Mouse (Mus musculus): ENCODE measurements around the gene Gm10142. TPM values are rescaled to one million over a fixed set of nuclear protein-coding genes. Genes with fewer than 3 reads are reported as not detected.
"Not testable (repeated sequence)": the region's sequence is repeated elsewhere in the genome, so short reads cannot be mapped to it uniquely, and the experiment has no call there.

Gm10142 gene
- total RNA-seq, 2 experiments from 2014 or later = not detected

DNA sequence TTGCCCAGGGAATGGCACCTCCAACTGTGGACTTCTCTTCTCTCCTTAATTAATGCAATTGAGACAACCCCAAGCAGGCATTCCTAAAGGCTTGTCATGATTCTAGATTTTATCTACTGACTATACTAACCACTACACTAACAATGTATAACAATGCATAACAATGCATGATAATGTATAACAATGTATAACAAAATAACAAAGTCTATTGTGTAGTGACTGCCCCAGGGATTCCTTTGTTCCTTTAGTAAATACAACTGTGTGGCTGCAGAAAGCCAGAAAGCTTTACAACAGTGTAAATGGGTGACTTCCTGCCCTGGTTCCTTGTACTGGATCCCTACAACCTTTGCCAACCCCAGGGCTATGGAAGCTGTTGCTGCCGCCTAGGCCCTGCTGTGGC lies 20.3 kb downstream of the Gm10142 start:
- no peak for DNase-seq (ENCODE audit: low spot score in 2 of 2)

DNA sequence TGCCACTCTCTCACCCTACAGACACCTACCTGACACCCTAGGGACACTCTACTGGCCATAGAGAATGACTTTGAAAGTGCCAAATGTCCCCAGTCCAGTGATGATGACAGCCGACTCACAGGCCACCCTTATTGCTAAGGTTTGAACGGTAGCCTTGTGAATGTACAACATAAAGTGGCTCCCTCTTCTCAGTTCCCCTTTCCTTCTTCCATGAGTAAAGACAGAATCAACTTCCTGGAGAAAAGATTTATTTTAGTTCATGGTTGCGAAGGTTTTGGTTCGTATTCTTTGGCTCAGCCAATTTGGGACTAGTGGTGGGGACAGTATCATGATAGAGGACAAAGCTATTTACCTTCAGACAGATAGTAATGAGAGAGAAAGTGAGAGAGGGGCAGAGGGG lies 23.3 kb downstream of the Gm10142 start:
- no peak for DNase-seq (ENCODE audit: low spot score in 2 of 2)

DNA sequence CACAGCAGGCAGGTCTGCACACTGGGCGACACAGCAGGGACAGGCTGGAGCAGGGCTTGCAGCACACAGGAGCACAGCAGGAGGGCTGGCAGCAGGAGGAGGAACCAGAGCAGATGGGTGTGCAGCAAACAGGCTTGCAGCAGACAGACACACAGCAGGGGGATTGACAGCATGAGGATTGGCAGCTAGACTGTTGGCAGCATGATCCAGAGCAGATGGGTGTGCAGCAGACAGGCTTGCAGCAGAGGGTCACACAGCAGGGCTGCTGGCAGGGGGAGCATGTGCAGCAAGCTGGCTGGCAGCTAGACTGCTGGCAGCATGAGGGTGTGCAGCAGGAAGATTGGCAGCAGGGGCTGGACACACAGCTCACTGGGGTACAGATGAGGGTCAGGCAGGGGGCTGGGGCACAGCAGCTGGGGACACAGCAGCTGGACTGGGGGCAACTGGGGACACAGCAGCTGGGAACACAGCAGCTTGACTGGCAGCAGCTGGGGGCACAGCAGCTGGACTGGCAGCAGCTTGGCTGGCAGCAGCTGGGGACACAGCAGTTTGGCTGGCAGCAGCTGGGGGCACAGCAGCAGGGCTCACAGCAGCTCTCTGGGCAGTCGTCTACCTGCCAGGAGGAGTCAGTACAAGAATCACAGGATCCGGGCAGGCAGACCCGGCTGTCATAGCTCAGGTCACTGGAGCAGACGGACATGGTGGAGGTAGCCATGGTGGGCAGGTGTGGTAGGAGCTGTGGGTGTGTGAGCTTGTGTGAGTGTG lies 26.5 kb downstream of the Gm10142 start, which contains the start of gene Gm18596:
Gene Gm18596, minus strand, starts transcription at position 715 of the 765 bp plus-strand sequence.
- peak in 1 of 2 experiments; percentile 16 for DNase-seq (ENCODE audit: low spot score in 2 of 2)

DNA sequence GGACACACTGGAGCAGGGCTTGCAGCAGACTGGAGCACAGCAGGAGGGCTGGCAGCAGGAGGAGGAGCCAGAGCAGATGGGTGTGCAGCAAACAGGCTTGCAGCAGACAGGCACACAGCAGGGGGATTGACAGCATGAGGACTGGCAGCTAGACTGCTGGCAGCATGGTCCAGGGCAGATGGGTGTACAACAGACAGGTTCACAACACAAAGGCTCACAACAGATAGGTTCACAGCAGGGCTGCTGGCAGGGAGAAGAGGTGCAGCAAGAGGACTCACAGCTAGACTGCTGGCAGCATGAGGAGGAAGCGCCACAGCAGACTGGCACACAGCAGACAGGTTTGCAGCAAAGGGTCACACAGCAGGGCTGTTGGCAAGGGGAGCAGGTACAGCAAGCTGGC lies 35.1 kb downstream of the Gm10142 start:
- not testable (repeated sequence) for DNase-seq (ENCODE audit: low spot score in 2 of 2)

DNA sequence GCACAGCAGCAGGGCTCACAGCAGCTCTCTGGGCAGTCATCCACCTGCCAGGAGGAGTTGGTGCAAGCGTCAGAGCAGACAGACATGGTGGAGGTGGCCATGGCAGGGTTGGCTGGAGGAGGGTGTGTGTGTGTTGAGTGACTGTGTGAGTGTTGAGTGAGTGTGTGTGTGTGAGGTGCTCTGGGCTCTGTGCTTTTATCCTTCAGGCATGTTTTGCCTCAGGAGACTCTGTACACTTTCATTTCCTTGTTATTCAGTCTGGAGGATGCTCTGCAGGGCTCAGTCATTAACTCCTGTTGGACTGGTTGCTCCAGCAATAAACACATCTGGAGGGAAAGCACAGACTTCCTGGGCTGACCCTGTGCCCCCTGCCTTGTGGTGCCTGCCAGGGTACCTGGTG lies 35.6 kb downstream of the Gm10142 start, which contains the start of gene Gm9736:
Gene Gm9736, minus strand, starts transcription at position 101 of the 400 bp plus-strand sequence.
- DNase-seq (ENCODE audit: low spot score in 2 of 2) = not testable (repeated sequence)

DNA sequence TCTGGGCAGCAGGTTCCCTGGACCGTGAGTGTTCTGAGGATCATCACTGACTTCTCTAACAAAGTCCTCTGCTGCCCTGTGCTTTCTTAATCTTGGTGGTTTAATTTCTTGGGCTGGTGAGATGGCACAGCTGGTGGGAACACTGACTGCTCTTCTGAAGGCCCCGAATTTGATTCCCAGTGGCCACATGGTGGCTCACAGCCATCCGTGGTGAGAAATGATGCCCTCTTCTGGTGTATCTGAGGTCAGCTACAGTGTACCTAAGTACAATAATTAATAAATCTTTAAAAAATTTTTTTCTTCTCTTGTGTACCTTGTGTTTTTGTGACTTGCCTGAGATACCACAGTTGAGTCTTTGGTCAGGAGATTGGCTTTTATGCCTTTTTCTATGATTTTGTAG lies 36.7 kb downstream of the Gm10142 start:
- not testable (repeated sequence) for DNase-seq (ENCODE audit: low spot score in 2 of 2)

DNA sequence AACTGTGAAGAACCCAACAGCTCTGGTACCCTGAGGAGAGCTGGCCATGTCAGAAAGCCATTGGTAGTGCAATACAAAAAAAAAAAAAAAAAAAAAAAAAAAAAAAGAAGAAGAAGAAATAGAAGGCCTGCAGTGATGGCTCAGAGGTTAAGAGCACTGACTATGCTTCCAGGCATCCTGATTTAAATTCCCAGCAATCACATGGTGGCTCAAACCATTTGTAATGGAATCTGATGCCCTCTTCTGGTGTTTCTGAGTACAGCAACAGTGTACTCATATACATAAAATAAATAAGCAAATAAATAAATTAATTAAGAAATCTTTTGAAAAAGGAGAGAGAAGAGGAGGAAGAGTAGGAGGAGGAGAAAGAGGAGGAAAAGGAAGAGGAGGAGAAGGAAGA lies 37.8 kb downstream of the Gm10142 start:
- DNase-seq (ENCODE audit: low spot score in 2 of 2) = no peak

DNA sequence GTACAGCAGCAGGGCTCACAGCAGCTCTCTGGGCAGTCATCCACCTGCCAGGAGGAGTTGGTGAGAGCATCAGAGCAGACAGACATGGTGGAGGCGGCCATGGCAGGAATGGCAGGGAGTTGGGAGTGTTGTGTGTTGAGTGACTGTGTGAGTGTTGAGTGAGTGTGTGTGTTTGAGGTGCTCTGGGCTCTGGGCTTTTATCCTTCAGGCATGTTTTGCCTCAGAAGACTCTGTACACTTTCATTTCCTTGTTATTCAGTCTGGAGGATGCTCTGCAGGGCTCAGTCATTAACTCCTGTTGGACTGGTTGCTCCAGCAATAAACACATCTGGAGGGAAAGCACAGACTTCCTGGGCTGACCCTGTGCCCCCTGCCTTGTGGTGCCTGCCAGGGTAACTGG lies 44.0 kb downstream of the Gm10142 start, which contains the start of gene Gm3233:
Gene Gm3233, minus strand, starts transcription at position 101 of the 400 bp plus-strand sequence.
- not testable (repeated sequence) for DNase-seq (ENCODE audit: low spot score in 2 of 2)

Other genes with a start within 250 kb of the Gm10142 start
- 10 to 100 TPM; 37.6 to 40.5 TPM for gene Fam207a, start 200.0 kb upstream of the Gm10142 start, total RNA-seq (2021)
- 1 to 10 TPM; 3.6 to 4.5 TPM for gene Itgb2, start 185.6 kb upstream of the Gm10142 start, total RNA-seq (2021)
- 10 to 100 TPM; 69.2 to 78.2 TPM for gene Pttg1ip, start 134.1 kb upstream of the Gm10142 start, total RNA-seq (2021)
- gene Sumo3, start 109.7 kb upstream of the Gm10142 start, total RNA-seq (2021) = 100 to 1,000 TPM; 144 to 147 TPM
- gene Gm49325, start 109.6 kb upstream of the Gm10142 start, total RNA-seq (2021) = 10 to 100 TPM; 31.6 to 32.6 TPM
- gene Ube2g2, start 93.5 kb upstream of the Gm10142 start, total RNA-seq (2021) = 10 to 100 TPM; 84.7 to 86.9 TPM
- gene Tspear, start 29.2 kb upstream of the Gm10142 start, total RNA-seq (2021) = under 1 TPM in 1 of 2 experiments, not detected in 1; 0.20 TPM
- not detected for gene Gm19402, start 25.1 kb upstream of the Gm10142 start, total RNA-seq (2021)
- gene Gm9508, start 18.6 kb upstream of the Gm10142 start, total RNA-seq (2021) = not detected
- not detected for gene Gm10272, start 9.2 kb upstream of the Gm10142 start, total RNA-seq (2021)
- not detected for gene Gm10024, start 4.3 kb upstream of the Gm10142 start, total RNA-seq (2021)
- not detected for gene Krtap12-1, start 4.8 kb downstream of the Gm10142 start, total RNA-seq (2021)
- not detected for gene Gm10100, start 10.7 kb downstream of the Gm10142 start, total RNA-seq (2021)
- gene Gm18596, start 26.8 kb downstream of the Gm10142 start, total RNA-seq (2021) = not detected
- not detected for gene Gm9736, start 35.5 kb downstream of the Gm10142 start, total RNA-seq (2021)
- not detected for gene Gm3233, start 43.9 kb downstream of the Gm10142 start, total RNA-seq (2021)
- gene Gm3238, start 55.5 kb downstream of the Gm10142 start, total RNA-seq (2021) = not detected
- gene Gm7138, start 61.1 kb downstream of the Gm10142 start, total RNA-seq (2021) = not detected
- gene Gm3250, start 66.7 kb downstream of the Gm10142 start, total RNA-seq (2021) = not detected
- not detected for gene Gm7137, start 72.4 kb downstream of the Gm10142 start, total RNA-seq (2021)
- not detected for gene Gm9639, start 79.3 kb downstream of the Gm10142 start, total RNA-seq (2021)
- gene Gm19668, start 83.3 kb downstream of the Gm10142 start, total RNA-seq (2021) = not detected
- not detected for gene Gm9507, start 96.0 kb downstream of the Gm10142 start, total RNA-seq (2021)
- not detected for gene Gm2696, start 98.9 kb downstream of the Gm10142 start, total RNA-seq (2021)
- not detected for gene Krtap10-4, start 111.3 kb downstream of the Gm10142 start, total RNA-seq (2021)
- gene Krtap10-10, start 120.1 kb downstream of the Gm10142 start, total RNA-seq (2021) = not detected
- gene Gm36176, start 131.0 kb downstream of the Gm10142 start, total RNA-seq (2021) = not detected
- not detected for gene Gm10318, start 137.1 kb downstream of the Gm10142 start, total RNA-seq (2021)
- gene Gm3285, start 146.2 kb downstream of the Gm10142 start, total RNA-seq (2021) = not detected
- gene Lrrc3, start 186.7 kb downstream of the Gm10142 start, total RNA-seq (2021) = 1 to 10 TPM; 3.8 to 5.0 TPM

Data from layer of hippocampus, adult 18-20 months (tissue).